Mouse (Mus musculus) ES-E14 (cell line): ENCODE data around the gene 1700008O03Rik. TPM values are rescaled to one million over a fixed set of nuclear protein-coding genes. Genes with fewer than 3 reads are reported as not detected.

Experiments
- DNase-seq: peaks from one replicate; pipeline ENCODE4 v3.0.0-alpha.2; 2013; ENCODE audit warnings: low read depth, low spot score
- H3K27ac ChIP-seq: 2 replicates; pipeline ENCODE4 v1.5.1; 2012; ENCODE audit warnings: low read depth, mild to moderate bottlenecking, low read length, moderate library complexity, mixed read lengths; ENCODE audit not compliant: poor library complexity, insufficient read depth, severe bottlenecking
- H3K36me3 ChIP-seq: 2 replicates; pipeline ENCODE4 v1.6.1; 2012; ENCODE audit warnings: mild to moderate bottlenecking, low read length, moderate library complexity, mixed read lengths; ENCODE audit not compliant: control insufficient read depth, poor library complexity, insufficient read depth, severe bottlenecking
- H3K4me1 ChIP-seq, 2 experiments: fragments of 150-350 bp in 1 of 2; sonication (generic) in 1 of 2; 2 replicates each; pipeline ENCODE4 v1.6.1; 2012; ENCODE audit warnings: low read length in 2 of 2, mild to moderate bottlenecking in 1 of 2, mixed read lengths in 1 of 2; ENCODE audit not compliant: control insufficient read depth in 2 of 2, insufficient read depth in 2 of 2, poor library complexity in 1 of 2
- H3K4me3 ChIP-seq, 2 experiments: fragments of 150-350 bp in 1 of 2; sonication (generic) in 1 of 2; 2 replicates each; pipeline ENCODE4 v1.5.1; 2012; ENCODE audit warnings: low read length in 2 of 2, low read depth in 1 of 2, mild to moderate bottlenecking in 1 of 2, mixed read lengths in 1 of 2; ENCODE audit not compliant: insufficient read depth in 1 of 2, poor library complexity in 1 of 2, severe bottlenecking in 1 of 2
- H3K9ac ChIP-seq: 2 replicates; pipeline ENCODE4 v1.6.1; 2012; ENCODE audit warnings: low read depth, mild to moderate bottlenecking, low read length, mixed read lengths; ENCODE audit not compliant: poor library complexity, insufficient read depth, severe bottlenecking
- H3K9me3 ChIP-seq: fragments of 150-350 bp; sonication (generic); 2 replicates; pipeline ENCODE4 v1.6.1; 2012; ENCODE audit warnings: low read depth, mild to moderate bottlenecking, low read length; ENCODE audit not compliant: control insufficient read depth, insufficient read depth
- CHD2 ChIP-seq: IDR thresholded peaks from 2 replicates; pipeline ENCODE4 v1.6.1; 2014; ENCODE audit warnings: mild to moderate bottlenecking, low read depth, low read length, inconsistent platforms
- HCFC1 ChIP-seq: IDR thresholded peaks from 2 replicates; pipeline ENCODE4 v1.6.1; 2012; ENCODE audit warnings: low read length, inconsistent platforms, borderline replicate concordance; ENCODE audit not compliant: insufficient read depth
- MAFK ChIP-seq: IDR thresholded peaks from 2 replicates; pipeline ENCODE4 v1.6.1; 2014; ENCODE audit warnings: mild to moderate bottlenecking, low read depth, low read length, inconsistent platforms; ENCODE audit not compliant: insufficient read depth
- ZC3H11A ChIP-seq: IDR thresholded peaks from 2 replicates; pipeline ENCODE4 v1.6.1; 2012; ENCODE audit warnings: low read depth, mild to moderate bottlenecking, inconsistent platforms, low read length, borderline replicate concordance
- ZNF384 ChIP-seq: IDR thresholded peaks from 2 replicates; pipeline ENCODE4 v1.6.1; 2012; ENCODE audit warnings: low read depth, low read length, inconsistent platforms
- in situ Hi-C, 2 experiments: fragments of 600-800 bp; cut with MboI; formaldehyde crosslinking; loops; one replicate each; pipeline ENCODE4 v1.15.1; 2025; ENCODE audit warnings: low sequenced_read_pairs in 2 of 2, inconsistent platforms in 1 of 2; ENCODE audit not compliant: unreplicated experiment in 2 of 2
- total RNA-seq: library from RNA; depleted of rRNA; stranded (reverse); fragments of 300-350 nt; gene quantifications from 2 replicates; pipeline ENCODE4 v1.2.3, GENCODE M21; 2012

Gene 1700008O03Rik
- total RNA-seq, 1 experiment = 4.8 TPM

DNA sequence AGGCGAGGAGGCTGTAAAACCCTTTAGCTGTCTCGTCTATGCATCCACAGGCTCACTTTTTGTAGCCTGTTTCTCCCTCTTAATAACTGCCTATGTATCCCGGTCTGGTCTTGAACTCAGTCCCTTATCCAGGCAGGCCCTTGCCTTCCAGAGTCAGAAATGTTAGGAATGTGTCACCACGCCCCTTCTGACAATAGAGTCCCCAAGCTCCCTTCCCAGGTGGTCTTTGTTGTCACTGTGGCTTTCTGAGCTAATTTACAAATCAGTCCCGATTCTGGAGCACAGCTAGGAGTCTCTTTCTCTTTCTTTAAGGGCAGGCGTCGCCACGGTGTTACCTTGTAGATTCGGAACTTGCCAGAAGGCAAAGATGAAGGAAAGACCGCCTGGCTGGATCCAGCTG lies 10.4 kb downstream of the 1700008O03Rik start:
- no peaks in the 10 kb centered on the region for H3K36me3 ChIP-seq
- no peaks in the 10 kb centered on the region for H3K9me3 ChIP-seq
- peak overlapping the region; percentile 97 for H3K27ac ChIP-seq
- in situ Hi-C loops = no loop called here
- DNase-seq = peak; percentile 94
- H3K4me3 ChIP-seq = peak overlapping the region; percentile 69 to 80
- no peak for TF ChIP-seq MAFK
- no peak for TF ChIP-seq ZNF384
- peak; percentile 46 for TF ChIP-seq CHD2
- no peak for TF ChIP-seq ZC3H11A
- peak overlapping the region; percentile 80; the same call in 1 of the 2 replicates for H3K9ac ChIP-seq
- peaks cover 0 to 7% of the 10 kb centered on the region in 2 experiments; a peak in 2 of 4 replicates for H3K4me1 ChIP-seq

DNA sequence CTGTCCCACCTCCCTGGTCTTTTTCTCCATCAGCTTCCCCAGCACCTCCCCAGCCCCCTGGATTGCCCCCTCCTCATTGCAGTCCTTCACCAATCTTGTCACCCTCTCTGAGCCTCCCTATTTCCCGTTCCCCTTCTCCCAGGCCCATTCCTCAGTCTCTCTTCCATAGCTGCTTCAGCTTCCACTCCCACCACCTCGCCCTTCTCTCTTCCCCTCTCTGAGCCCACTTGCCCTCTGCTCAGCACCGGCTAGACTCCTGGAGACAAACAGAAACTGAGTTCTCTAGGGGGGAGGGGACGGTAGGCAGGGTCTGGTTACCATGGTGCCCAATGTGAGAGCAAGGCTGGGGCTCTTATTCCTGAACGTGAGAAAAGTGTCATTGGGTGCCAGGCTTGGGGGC lies 10.9 kb downstream of the 1700008O03Rik start:
- DNase-seq = peak; percentile 90
- TF ChIP-seq HCFC1 (no peak), CHD2 (no peak), MAFK (no peak)
- Histone ChIP-seq H3K36me3 (no peaks in the 10 kb centered on the region), H3K27ac (peak overlapping the region; percentile 97), H3K9ac (peak overlapping the region; percentile 80), H3K4me3 (peak overlapping the region; percentile 69 to 80), H3K9me3 (no peaks in the 10 kb centered on the region), H3K4me1 (peaks cover 0 to 7% of the 10 kb centered on the region in 2 experiments; a peak in 2 of 4 replicates)
- in situ Hi-C loops = no loop called here

DNA sequence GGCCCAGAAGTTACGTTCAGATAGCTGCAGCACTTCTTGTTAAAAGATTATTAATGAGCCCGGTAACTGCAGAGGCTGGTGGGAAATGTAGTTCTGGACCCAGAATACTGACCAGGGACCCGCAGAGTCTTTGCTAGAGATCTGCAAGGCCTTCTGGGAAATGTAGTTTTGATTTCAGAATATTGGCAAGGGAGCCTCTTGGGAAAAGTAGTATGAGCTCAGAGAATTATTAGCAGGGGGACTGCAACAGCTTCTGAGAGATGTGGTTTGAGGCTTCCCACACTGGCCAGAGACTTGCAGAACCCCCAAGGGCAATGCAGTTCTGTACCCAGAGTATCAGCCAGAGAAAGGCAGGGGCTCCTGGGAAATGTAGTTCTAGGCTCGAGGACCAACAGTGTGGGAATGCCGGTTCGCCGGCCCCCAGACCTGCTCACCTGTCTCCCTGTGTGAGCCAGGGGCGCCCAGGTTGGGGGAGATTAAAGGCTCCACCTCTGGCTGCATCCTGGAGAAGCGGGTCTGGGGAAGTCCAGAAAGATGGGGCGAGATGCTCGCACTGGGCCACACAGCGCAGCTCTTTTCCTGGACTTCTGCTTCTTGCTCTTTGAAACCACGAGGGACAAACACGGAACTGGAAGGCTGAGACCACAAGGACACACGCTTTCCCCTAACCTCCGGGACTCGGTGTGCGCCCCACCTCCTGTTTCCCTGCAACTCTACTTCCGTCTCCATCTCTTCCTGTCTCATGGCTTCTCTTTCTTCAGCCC lies 11.5 kb downstream of the 1700008O03Rik start:
- in situ Hi-C loops = no loop called here
- Histone ChIP-seq H3K9me3 (no peaks in the 10 kb centered on the region), H3K9ac (peak overlapping the region; percentile 80), H3K36me3 (no peaks in the 10 kb centered on the region), H3K4me3 (peak overlapping the region; percentile 69 to 80), H3K27ac (peak overlapping the region; percentile 97), H3K4me1 (peaks cover 0 to 7% of the 10 kb centered on the region in 2 experiments; a peak in 2 of 4 replicates)
- no peak for TF ChIP-seq ZC3H11A
- peak; percentile 97 for TF ChIP-seq HCFC1
- DNase-seq = peak; percentile 75

DNA sequence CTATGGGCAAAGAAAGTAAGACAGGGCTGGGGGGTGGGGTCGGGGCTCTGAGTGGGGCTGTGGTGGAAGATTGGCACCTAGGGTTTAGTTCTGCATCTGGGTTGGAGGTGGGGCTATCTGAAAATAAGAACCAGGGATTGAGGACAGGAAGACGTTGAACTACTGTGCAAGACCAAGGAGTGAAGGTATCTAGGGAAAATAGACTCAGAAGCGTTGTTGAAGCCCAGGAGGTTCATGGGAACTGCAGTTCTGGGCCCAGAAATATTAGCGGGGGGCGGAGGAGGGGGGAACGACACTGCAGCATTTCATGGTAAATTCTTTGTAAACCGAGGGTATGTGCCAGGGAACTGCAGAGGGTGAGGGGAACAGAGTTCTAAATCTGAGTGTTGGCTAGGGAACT lies 12.2 kb downstream of the 1700008O03Rik start:
- no peak for DNase-seq
- TF ChIP-seq CHD2 (no peak), ZNF384 (no peak), MAFK (no peak), HCFC1 (no peak), ZC3H11A (no peak)
- H3K36me3 ChIP-seq = no peaks in the 10 kb centered on the region
- no peak overlapping the region for H3K27ac ChIP-seq
- peaks cover 0 to 7% of the 10 kb centered on the region in 2 experiments; a peak in 2 of 4 replicates for H3K4me1 ChIP-seq
- H3K9ac ChIP-seq = peak overlapping the region; percentile 38
- in situ Hi-C loops = no loop called here
- peak overlapping the region; percentile 61 to 80 for H3K4me3 ChIP-seq
- no peaks in the 10 kb centered on the region for H3K9me3 ChIP-seq

GRCm38 (mm10) chr7:44372678-44373077 lies 12.9 kb downstream of the 1700008O03Rik start:
- H3K4me3 ChIP-seq = no peak overlapping the region
- in situ Hi-C loops = no loop called here
- no peak for DNase-seq
- no peaks in the 10 kb centered on the region for H3K9me3 ChIP-seq
- no peak overlapping the region for H3K9ac ChIP-seq
- TF ChIP-seq ZC3H11A (no peak), CHD2 (no peak), HCFC1 (no peak), ZNF384 (no peak), MAFK (no peak)
- peaks cover 0 to 4% of the 10 kb centered on the region in 2 experiments; a peak in 1 of 4 replicates for H3K4me1 ChIP-seq
- H3K27ac ChIP-seq = no peak overlapping the region
- H3K36me3 ChIP-seq = no peaks in the 10 kb centered on the region
